Mouse (Mus musculus) heart, embryonic 11.5 days (tissue): ENCODE data around the gene Pcyt1a. TPM values are rescaled to one million over a fixed set of nuclear protein-coding genes. Genes with fewer than 3 reads are reported as not detected.

ENCODE experiments used
- ATAC-seq: fragments of 200-750 bp; cut with Nextera tagmentation; replicated peaks from 2 replicates; pipeline ENCODE4 v1.8.0; 2017; ENCODE audit warnings: moderate library complexity; ENCODE audit not compliant: insufficient number of reproducible peaks, low FRiP score, low TSS enrichment
- H3K27ac ChIP-seq: fragments of 300-500 bp; sonication (generic); 2 replicates; pipeline ENCODE4 v1.5.1; 2014; ENCODE audit warnings: mild to moderate bottlenecking, low read depth, low read length
- H3K27me3 ChIP-seq: fragments of 300-500 bp; sonication (generic); 2 replicates; pipeline ENCODE4 v1.6.1; 2014; ENCODE audit warnings: mild to moderate bottlenecking, low read length, mixed read lengths; ENCODE audit not compliant: control insufficient read depth, insufficient read depth
- H3K36me3 ChIP-seq: fragments of 300-500 bp; sonication (generic); 2 replicates; pipeline ENCODE4 v1.6.1; 2014; ENCODE audit warnings: mild to moderate bottlenecking, low read length, moderate library complexity, mixed read lengths; ENCODE audit not compliant: control insufficient read depth, insufficient read depth
- H3K4me1 ChIP-seq: fragments of 300-500 bp; sonication (generic); 2 replicates; pipeline ENCODE4 v1.6.1; 2014; ENCODE audit warnings: low read length; ENCODE audit not compliant: control insufficient read depth, insufficient read depth
- H3K4me2 ChIP-seq: fragments of 300-500 bp; sonication (generic); 2 replicates; pipeline ENCODE4 v1.6.1; 2014; ENCODE audit warnings: mild to moderate bottlenecking, moderate library complexity
- H3K4me3 ChIP-seq: fragments of 300-500 bp; sonication (generic); 2 replicates; pipeline ENCODE4 v1.5.1; 2014; ENCODE audit warnings: low read depth, low read length
- H3K9ac ChIP-seq: fragments of 300-500 bp; sonication (generic); 2 replicates; pipeline ENCODE4 v1.6.1; 2014; ENCODE audit warnings: mild to moderate bottlenecking, low read depth, low read length, moderate library complexity
- H3K9me3 ChIP-seq: fragments of 300-500 bp; sonication (generic); replicated peaks from 2 replicates; pipeline ENCODE4 v1.6.1; 2016; ENCODE audit warnings: low read length; ENCODE audit not compliant: control insufficient read depth
- WGBS: fragments of 180-500 bp; shearing (Covaris S2); extraction: QIAGEN DNeasy Blood & Tissue Kit; methylation state at CpG from one replicate; pipeline ENCODE4 v1.1.7; 2014; ENCODE audit not compliant: insufficient replicate concordance; 5-methylcytosine and 5-hydroxymethylcytosine counted together
- polyA plus RNA-seq: library from polyadenylated mRNA; unstranded; fragments of >200 nt; fragmentation: Nextera tagmentation; extraction: Ambion mirVana; gene quantifications from 2 replicates; pipeline ENCODE4 v1.2.1, GENCODE M21; 2014

Gene Pcyt1a
- polyA plus RNA-seq, 1 experiment from 2014 or later = 41.8 TPM

DNA sequence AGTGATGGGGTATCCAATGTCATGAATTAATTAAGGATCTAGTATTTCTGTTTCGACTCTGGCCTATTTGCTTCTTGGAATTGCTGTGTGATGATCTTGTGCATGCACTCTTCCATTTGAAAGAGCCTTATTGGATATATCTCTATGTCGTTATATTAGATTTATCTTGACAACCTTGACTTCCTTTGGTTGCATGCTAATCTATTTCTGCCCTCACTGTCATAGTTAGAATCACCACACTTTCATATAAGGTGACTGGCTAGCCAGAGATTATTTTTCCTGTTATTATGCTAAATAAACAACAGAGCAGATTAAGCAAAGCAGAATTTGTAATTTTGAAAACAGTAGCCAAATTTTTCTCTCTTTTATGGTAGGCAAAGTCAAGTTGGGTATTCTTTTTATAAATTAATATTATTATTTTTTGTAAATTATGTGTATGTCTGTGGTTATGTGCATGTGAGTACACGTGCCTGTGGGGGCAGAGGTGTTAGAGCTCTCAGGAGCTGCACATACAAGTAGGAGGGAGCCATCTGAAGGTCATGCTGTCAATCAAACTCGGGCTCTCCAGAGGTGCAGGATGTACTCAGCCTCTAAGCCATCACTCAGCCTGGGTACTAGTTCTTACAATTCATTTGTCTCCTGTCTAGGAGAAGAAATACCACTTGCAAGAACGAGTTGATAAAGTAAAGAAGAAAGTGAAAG is 38.8 kb downstream of the Pcyt1a start:
- Histone ChIP-seq H3K4me1 (no peaks in the 10 kb centered on the region), H3K27me3 (no peaks in the 10 kb centered on the region), H3K27ac (no peak overlapping the region), H3K4me2 (no peak overlapping the region), H3K9me3 (no peaks in the 10 kb centered on the region), H3K36me3 (peaks cover 10% of the 10 kb centered on the region), H3K4me3 (no peak overlapping the region), H3K9ac (no peak overlapping the region)
- no peak for ATAC-seq
- 69% methylated on average over 5 of the region's 5 CpGs for WGBS

DNA sequence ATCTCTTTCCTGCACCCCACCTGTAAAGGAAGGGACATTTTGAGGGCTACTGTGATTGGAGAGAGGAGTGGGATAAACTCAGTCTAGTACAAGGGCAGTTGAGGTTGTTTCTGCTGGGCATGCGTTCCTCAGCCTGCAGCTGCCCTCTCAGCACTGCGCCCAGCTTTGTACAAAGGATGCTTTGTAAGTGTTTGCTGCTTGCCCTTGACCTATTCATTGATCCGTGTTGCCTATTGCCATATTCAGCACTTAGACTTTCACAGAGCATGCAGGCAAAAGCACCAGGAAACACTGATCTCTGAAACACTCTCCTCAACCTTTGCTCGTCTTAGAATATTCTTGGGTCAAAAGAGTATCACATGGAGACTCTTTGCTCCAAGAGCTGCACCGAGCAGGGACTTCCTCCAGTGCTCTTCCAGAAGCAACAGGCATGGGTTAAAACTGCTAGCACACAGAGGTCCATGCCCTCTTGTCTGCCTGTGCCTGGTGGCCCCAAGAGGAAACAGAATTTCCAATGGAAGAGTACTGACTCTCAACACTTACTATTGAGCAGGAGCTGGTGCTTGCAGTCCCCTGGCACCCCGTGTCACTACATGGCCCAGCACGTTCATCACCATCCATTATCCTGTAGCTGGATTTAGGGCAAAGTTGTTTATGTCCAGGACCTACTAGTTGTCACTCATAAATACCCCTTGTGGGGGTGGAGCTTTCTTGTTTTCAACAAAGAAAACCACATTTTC is 41.7 kb downstream of the Pcyt1a start:
- Histone ChIP-seq H3K9ac (no peak overlapping the region), H3K9me3 (no peaks in the 10 kb centered on the region), H3K27ac (no peak overlapping the region), H3K36me3 (peaks cover 6% of the 10 kb centered on the region; the same call in 1 of the 2 replicates), H3K27me3 (no peaks in the 10 kb centered on the region), H3K4me2 (no peak overlapping the region), H3K4me1 (peaks cover 4% of the 10 kb centered on the region; the same call in 1 of the 2 replicates), H3K4me3 (no peak overlapping the region)
- WGBS = 85% methylated on average over 7 of the region's 7 CpGs
- ATAC-seq = no peak

DNA sequence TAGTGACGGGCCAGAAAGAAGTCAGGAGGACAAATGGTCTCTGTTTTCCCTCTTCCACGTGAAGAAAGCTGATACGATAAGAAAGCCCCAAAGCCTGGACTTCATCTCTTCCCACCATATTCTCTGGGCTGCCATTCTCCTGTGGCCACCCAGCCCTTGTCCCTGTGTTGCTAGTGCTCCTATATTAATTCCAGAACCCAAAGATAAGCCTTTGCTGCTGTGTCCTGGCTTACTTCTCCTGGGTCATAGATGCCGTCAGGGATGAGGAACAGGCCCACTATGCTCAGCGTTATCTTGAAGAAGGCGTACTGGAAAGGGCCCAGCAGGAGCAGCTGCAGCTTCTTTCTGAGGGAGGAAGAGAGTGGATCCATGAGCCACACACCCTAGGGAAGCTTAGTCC is 46.6 kb downstream of the Pcyt1a start:
- WGBS = 27% methylated on average over 6 of the region's 6 CpGs
- H3K36me3 ChIP-seq = no peaks in the 10 kb centered on the region
- H3K27ac ChIP-seq = no peak overlapping the region
- no peak overlapping the region for H3K4me3 ChIP-seq
- peaks cover 7% of the 10 kb centered on the region; the same call in 1 of the 2 replicates for H3K4me1 ChIP-seq
- H3K4me2 ChIP-seq = no peak overlapping the region
- no peak overlapping the region for H3K9ac ChIP-seq
- peak; percentile 25; the same call in 1 of the 2 replicates for ATAC-seq
- H3K9me3 ChIP-seq = no peaks in the 10 kb centered on the region
- no peaks in the 10 kb centered on the region for H3K27me3 ChIP-seq

DNA sequence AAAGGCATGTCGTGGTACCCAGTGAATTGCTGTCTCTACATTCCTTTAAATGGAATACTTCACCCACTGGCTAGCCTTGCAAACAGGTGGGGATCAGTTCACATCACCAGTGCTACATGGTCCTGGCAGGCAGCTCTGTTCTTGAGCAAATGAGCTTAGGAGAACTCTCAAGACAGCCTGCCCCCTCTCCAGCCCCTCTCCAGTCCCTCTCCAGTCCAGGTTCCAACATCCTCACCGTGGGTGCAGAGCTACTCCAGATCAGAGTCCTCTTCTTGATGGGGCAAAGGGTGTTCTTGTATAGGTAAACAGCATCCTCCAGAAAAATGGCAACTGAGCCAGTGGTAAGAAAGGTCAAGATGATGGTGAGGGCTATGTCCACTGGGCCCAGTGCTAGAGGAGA is 48.7 kb downstream of the Pcyt1a start:
- Histone ChIP-seq H3K36me3 (no peaks in the 10 kb centered on the region), H3K9me3 (no peaks in the 10 kb centered on the region), H3K4me1 (peaks cover 13% of the 10 kb centered on the region), H3K27ac (no peak overlapping the region), H3K4me2 (no peak overlapping the region), H3K9ac (no peak overlapping the region), H3K27me3 (no peaks in the 10 kb centered on the region), H3K4me3 (no peak overlapping the region)
- no peak for ATAC-seq
- WGBS = 71% methylated on average over 2 of the region's 2 CpGs

DNA sequence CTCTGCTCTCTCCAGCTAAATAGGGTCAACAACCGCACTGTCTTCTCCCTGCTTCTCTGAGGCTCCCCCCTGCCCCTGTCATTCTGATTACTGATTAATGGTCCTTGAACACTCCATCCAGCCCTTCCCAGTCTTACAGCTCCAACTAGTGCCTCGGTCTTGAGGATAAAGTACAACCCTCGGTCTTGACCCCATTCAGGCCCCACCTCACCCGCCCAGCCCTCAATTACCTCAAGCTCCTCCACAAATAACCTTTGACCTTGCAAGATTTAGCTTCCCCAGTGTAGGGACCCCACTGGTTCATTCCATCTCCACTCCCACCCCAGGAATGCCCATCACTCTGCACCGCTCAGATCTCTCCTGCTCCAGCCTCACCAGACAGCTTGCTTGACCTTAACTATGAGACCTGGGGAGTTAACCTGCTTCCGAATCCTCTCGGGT is 53.7 kb downstream of the Pcyt1a start:
- WGBS = 33% methylated on average over 7 of the region's 7 CpGs
- H3K4me2 ChIP-seq = no peak overlapping the region
- H3K36me3 ChIP-seq = no peaks in the 10 kb centered on the region
- H3K4me3 ChIP-seq = no peak overlapping the region
- H3K4me1 ChIP-seq = peaks cover 31% of the 10 kb centered on the region
- H3K27me3 ChIP-seq = no peaks in the 10 kb centered on the region
- no peaks in the 10 kb centered on the region for H3K9me3 ChIP-seq
- no peak for ATAC-seq
- H3K9ac ChIP-seq = no peak overlapping the region
- H3K27ac ChIP-seq = no peak overlapping the region

DNA sequence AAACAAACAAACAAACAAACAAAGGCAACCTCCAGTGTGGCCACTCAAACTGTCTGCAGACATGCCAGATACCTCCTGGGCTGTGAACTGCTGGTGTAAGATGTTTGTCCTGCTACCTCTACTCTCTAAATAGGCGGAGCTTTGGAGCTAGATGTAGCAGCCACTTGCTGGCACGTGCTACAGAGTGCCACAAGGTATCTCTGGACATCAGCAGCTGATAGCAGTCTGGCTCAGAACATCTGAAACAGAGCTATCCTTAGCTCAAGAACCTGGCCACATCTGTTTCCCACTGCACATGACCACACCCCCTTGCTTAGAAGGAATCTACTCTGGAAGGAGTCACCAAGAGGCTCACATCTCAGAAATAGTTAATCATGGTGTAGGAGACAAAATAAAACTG is 54.5 kb downstream of the Pcyt1a start:
- H3K9ac ChIP-seq = no peak overlapping the region
- H3K36me3 ChIP-seq = no peaks in the 10 kb centered on the region
- no peak overlapping the region for H3K27ac ChIP-seq
- H3K9me3 ChIP-seq = no peaks in the 10 kb centered on the region
- ATAC-seq = no peak
- H3K27me3 ChIP-seq = no peaks in the 10 kb centered on the region
- H3K4me3 ChIP-seq = no peak overlapping the region
- peaks cover 31% of the 10 kb centered on the region for H3K4me1 ChIP-seq
- WGBS = 62% methylated on average over 2 of the region's 2 CpGs
- no peak overlapping the region for H3K4me2 ChIP-seq

DNA sequence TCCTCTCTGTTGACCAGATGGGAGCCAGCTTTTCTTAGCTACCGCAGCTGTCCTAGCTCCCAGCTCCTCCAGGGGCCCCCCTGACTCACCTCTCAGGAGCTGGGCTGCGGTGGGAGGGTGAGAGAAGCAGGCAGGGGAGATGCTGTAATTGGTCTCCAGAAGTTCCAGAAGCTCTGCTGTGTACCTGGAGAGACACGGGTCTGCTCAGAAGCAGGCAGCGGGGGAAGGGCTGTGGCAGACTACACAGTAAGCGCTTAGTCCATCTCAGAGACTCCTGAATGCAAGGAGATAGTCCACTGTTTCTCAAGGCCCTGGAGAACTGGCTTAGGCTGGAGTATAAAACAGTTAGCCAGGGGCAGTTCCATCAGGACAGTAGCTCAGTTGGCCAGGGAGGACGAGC is 55.3 kb downstream of the Pcyt1a start:
- H3K4me1 ChIP-seq = peaks cover 31% of the 10 kb centered on the region
- H3K36me3 ChIP-seq = no peaks in the 10 kb centered on the region
- no peak for ATAC-seq
- H3K4me2 ChIP-seq = no peak overlapping the region
- 68% methylated on average over 6 of the region's 6 CpGs for WGBS
- no peaks in the 10 kb centered on the region for H3K27me3 ChIP-seq
- no peaks in the 10 kb centered on the region for H3K9me3 ChIP-seq
- no peak overlapping the region for H3K27ac ChIP-seq
- no peak overlapping the region for H3K4me3 ChIP-seq
- no peak overlapping the region for H3K9ac ChIP-seq

DNA sequence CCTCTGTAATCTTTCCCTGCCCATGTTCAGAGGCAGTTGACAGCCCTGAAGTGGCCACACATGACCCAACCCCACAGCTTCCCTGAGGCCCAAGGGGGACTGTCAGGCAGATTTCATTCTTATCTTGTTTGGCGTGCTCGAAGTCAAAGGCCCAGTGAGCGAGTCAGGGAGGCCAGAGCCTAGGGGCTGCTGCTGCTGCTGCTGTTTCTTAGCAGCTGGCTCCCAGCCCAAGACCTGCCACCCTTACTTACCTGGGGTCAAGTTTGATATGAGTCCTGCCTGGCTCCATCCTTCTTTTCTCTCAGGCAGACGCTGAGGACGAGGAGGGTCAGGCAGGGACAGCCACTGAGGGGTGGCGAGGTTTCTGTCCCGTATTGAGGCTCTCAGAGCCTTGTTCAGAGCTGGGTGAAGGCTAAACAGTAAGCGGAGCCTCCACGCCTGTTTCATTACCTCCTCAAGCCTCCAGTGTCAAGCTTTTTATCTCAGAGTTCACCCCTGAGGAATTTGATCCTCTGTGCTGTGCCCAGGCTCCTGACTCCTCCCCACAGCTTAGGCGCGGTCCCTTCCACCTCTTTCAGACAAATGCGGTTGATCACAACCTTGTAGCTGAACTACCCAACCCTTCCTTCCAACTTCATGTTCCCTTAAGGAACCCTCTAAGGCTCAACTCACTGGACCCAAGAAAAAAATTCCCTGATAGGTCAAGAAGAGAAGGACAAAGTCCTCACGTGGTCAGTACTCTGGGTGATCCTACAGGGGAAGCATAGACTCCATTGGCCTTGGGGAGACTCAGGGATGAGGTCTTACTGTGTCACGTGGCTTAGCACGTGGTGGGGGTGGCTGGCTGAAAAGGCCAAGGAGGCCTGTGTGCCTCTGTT is 56.8 kb downstream of the Pcyt1a start, which contains the start of gene Slc51a:
Slc51a (minus strand) TSS at position 646 of the 878 bp plus-strand sequence.
- Histone ChIP-seq H3K4me3 (peak within 1 kb of the TSS; percentile 10; the same call in 1 of the 2 replicates), H3K4me2 (peak within 1 kb of the TSS; percentile 51), H3K4me1 (peaks cover 31% of the 10 kb centered on the region), H3K36me3 (no peaks in the 10 kb centered on the region), H3K9ac (no peak within 1 kb of the TSS), H3K27me3 (no peaks in the 10 kb centered on the region), H3K27ac (peak within 1 kb of the TSS; percentile 89), H3K9me3 (no peaks in the 10 kb centered on the region)
- WGBS = 20% methylated on average over 15 of the region's 15 CpGs
- ATAC-seq = peak; percentile 81
